Mouse (Mus musculus) gastrocnemius, postnatal 10 days (tissue): ENCODE measurements around the gene Btbd1. TPM values are rescaled to one million over a fixed set of nuclear protein-coding genes. Genes with fewer than 3 reads are reported as not detected.

Source experiments
- DNase-seq: peaks from one replicate; pipeline ENCODE4 v3.0.0; 2021; ENCODE audit warnings: mixed read lengths
- long read RNA-seq, 2 experiments: library from polyadenylated mRNA; stranded (forward); transcript quantifications; one replicate each; pipeline ENCODE4 v2.0.0; 2021
- total RNA-seq, 2 experiments: library from RNA; stranded (reverse); gene quantifications; 2 replicates each; pipeline ENCODE4 v1.2.3; 2021

Gene Btbd1
- total RNA-seq, result 100 to 1,000 TPM; 214 to 229 TPM
- long read RNA-seq, experiment 1, transcript Btbd1-201 (8 exons, 3,001 nt), result major isoform, 894 of 923 reads
- long read RNA-seq, experiment 1, partial matches to known transcripts, result 6 of 923 reads
- long read RNA-seq, experiment 1, other reads (novel, unspliced or antisense), result 23 of 923 reads
- long read RNA-seq, experiment 2, transcript Btbd1-201 (8 exons, 3,001 nt), result major isoform, 859 of 895 reads
- long read RNA-seq, experiment 2, partial matches to known transcripts, result 15 of 895 reads
- long read RNA-seq, experiment 2, other reads (novel, unspliced or antisense), result 21 of 895 reads

DNA sequence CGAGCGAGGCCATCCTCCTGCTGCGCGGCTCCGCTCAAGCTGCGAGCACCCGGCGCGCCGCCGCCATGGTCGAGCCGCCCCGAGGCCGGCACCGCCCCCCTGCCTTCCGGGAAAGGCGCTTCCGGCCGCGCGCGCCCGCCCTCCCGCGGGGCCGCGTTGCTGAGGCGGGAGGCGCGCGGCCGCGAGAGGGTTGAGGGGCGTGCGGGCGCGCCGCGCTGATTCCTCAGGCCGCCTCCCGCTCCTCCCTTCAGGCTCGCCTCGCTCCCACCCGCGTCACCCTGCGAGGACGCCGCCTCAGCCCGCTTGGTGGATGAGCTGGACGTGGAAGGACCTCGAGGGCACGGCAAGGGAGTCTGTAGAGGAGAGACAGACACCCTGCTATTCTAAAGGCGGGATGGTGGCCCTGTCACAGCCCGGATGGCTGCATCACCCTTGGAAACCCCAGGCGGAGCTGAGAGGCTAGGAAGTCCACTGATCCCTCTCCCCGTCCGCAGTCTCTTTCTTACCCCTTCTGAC is at the start of gene Btbd1:
Btbd1 (minus strand) TSS at position 53 of the 516 bp plus-strand sequence.
- peak; percentile 89 for DNase-seq

- DNase-seq, result no peak
Observed at GRCm38 (mm10) chr7:81875372-81875771, 46.1 kb upstream of the Btbd1 start.

DNA sequence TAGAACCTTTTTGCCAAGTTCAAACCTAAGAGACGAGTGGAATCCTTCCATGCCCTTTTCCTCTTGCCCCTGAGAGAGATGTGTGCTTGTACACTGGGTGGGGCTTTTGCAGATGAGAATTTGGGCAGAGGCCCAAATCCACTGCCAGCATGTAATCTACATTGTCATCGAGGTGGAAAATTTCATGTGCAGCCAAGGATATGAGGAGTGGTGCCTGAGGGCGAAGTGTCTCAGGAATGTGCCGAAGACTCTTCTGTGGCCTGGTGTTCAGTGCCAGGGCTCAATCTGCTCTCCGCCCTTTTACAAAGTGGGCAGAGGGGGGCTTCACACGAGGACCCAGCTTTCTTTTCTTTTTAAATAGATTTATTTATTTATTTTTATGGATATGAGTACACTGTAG is 45.4 kb upstream of the Btbd1 start:
- no peak for DNase-seq

- no peak for DNase-seq
Observed at GRCm38 (mm10) chr7:81873807-81874206, 44.6 kb upstream of the Btbd1 start.

GRCm38 (mm10) chr7:81872493-81873013 is 43.3 kb upstream of the Btbd1 start:
- no peak for DNase-seq

DNA sequence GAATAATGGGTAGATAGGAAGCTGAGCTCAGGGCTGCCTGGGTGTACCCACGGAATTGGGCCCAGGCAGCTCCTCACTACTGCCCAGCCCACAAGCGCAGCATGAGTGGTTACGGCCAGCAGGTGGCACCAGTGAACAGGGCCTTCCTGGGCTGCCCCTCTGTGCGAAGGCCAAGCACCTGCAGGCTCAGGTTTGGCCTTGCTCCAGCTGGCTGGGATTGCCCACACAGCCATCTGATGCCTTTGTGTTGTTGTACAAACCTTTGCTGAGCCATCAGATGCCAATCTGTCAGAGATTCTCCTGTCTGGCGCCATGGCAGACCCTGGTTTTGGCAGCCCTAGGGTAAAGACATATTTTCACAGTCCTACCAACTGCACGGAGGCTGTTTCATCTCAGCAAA is 38.9 kb upstream of the Btbd1 start:
- peak; percentile 77 for DNase-seq

DNA sequence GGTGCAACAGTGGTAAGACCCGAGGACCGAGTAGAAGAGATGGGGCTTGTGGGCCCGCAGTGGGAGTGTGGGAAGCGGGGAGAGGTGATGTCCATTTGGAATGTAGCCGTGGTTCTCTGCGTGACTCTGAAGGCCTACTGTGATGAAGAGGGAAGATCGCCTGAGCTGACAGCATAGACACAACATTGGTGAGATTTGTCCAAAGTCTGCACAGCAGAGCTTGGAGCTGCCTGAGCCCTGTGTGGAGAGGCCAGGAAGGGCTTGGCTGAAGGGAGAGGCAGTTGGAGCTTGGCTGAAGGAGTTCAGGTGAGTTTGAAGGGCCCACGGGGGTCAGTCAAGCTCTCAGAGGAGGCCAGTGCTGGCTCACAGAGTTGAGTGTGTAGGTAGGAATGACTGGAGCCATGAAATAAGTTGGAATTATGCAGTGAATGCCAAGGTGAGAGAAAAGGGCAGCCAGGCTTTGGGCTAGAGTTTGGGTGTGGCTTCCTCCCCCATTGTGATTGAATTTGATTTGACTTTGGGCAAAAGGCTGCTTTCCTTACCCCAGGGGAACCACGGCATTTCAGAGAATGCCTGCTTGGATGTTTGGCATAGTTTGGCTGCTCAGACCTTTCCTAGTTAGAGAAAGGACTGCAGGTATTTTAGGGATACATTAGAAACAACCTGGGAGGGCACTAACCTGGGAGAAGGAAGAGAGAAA is 38.1 kb upstream of the Btbd1 start:
- no peak for DNase-seq

DNA sequence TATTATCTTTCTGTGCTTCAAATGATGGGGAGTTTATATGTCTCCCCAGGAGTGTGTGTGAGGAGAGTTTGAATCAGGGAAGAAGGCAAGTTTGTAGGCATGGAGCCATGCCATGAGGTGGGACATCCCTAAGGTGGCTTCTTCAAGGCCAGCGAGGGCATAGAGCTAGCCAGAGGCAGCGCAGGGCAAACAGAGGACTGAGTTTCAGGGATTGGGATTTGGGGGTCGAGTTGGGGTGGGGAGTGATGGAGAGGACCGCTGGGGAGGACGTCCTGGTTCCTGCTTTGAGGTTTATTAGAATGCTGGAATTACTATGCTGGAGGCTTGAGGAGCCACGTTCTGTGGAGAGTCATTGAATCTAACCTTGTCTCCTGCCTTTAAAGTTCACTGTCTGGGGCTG is 36.7 kb upstream of the Btbd1 start:
- no peak for DNase-seq

DNA sequence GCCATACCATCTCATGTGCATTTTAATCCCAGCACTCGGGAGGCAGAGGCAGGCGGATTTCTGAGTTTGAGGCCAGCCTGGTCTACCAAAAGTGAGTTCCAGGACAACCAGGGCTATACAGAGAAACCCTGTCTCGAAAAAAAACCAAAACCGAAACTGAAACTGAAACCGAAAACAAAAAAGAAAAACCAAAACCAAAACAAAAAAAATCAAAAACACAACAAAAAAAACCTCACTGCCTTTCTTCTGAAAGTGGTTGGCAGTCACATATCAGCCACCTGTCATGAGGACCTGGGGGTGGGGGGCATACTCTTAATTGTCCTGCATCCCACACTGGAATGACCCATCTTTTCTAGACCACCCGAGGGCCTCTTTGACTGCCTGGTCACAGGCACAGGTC is 35.3 kb upstream of the Btbd1 start:
- no peak for DNase-seq

DNA sequence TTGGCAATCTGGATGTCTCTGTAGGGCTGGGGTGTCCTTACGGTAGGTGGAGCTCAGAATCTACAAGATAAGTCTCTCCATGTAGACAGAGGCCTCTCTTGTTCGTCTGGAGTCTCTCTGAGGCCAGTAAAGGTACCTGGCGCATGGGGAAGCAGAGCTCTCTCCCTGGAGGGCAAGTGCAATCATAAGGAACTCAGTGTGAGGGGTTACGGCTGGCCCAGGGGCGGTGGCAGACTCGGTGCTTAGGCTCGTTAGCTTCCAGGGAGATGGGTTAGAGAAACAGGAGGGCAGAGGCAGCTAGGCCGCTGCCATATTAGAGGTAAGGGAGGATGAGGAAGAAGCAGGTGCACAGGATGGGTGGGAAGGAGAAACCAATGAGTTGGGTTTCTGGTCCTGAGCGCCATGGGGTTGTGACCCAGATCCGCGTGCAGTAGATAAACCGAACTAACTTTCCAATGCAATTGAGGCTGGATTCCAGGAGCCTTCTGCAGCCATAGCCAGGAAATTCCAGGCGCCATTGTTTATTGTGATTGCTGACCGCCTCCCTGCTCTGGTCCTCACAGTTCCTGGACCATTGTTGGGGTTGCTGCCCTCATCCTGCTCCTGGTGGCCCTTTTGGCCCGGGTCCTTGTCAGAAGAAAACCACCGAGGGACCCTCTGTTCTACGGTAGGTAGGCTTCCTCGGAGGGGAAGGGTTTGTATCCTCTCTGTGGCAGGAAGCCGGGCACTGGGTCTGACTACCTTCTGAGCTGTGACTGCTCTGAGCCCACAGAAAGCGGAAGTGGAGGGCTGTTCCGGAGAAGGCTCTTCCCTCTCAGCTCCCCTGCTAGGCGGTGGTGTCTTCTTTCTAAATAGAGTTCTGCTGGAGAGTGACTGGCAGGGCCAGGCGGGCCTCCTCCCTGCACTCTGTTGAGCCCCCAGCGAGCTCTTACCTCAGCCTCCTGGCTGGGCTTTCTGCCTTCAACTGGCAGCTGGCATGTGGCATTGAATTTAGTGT is 33.7 kb upstream of the Btbd1 start:
- DNase-seq, result peak; percentile 29

DNA sequence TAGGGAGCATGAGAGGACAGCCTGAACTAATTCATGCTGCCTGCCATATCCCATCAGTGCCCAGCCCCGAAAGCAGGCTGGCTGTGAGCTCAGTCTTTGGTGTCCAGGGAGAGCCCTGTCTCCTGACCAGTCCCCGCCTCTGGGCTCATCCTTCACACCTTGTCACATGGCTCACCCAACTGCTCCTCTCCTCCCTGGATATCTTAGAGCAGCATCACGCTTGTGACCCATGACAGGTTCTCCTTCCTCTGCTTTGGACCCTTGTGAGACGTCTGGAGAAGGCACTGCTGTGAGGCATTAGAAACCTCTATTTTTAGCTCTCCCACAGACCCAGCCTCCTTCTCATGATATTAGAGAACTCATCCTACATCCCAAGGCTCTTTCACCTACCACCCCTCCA is 32.7 kb upstream of the Btbd1 start:
- DNase-seq, result no peak

DNA sequence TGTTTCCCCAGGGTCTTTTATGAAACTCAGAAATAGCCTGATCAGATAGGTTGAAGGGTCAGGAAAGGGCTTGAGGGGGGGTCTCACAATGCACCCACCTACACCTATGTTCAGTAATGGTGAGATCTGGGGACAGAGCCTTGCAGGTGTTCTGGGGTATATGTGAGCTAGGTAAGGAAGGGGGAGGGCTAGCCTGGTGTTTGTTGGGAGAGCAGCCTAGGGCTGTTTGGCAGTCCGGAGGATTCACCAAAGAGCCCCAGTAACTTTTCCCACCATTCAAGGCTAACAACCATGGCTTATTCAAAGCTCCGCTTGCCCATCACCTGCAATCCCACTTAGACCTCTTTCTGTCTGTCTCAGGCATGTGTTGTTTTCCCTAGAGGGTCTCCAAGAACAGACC is 32.2 kb upstream of the Btbd1 start:
- no peak for DNase-seq

DNA sequence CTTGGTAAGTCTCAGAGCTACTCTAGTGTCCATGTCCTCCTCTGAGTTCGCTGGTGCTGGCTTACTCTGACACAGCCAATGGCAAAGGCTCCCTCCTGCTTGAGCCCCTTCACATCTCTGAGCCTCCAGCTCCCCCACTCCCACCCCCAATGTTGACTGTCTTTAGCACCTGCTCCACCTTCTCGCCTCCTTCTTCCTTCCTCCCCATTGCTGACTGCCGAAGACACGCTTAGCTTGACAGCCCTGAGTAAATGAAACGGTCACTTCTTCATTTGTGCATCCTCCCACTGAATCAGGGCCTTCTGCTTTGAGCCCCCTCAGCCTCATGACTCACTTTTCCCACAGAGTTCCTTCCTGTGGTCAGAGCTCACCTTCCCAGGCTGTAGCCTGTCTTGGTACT is 31.8 kb upstream of the Btbd1 start:
- no peak for DNase-seq

- no peak for DNase-seq
Observed at GRCm38 (mm10) chr7:81860071-81860470, 30.8 kb upstream of the Btbd1 start.

DNA sequence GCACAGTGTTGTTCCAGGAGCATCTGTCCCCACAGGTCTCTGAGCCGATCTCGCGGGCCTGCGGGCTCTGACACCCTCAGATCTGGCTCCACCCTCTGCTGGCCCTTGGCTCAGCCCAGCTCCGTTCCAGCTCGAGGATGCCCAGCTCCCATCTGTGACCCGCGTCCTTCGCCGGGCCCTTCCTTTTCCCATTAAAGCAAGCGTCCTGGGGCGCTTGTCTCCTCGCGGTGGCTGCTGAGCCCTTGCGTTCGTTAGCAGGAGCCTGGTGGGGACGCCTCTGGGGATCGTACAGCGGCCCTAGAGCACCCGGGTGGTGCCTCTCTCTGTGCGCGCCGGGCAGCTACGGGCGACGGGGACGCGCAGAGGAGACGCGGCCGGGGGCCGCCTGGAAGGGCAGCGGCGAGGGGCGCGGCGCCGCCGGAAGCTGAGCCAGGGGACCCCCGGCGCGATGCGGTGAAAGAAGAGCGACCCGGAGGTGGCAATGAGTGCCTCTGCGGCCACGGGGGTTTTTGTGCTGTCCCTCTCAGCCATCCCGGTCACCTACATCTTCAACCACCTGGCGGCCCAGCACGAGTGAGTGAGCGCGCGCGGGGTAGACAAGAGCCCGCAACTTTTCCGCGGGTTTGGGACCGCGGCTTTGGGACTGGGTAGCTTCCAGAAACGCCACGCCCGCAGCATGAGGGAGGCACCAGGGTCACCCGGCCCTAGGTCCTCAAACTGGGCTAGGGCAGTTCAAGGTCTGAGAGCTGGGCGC is 29.9 kb upstream of the Btbd1 start, which contains the start of gene Tm6sf1:
Tm6sf1 (plus strand) TSS at position 34 of the 754 bp plus-strand sequence.
- DNase-seq, result peak; percentile 52

- no peak for DNase-seq
Observed at GRCm38 (mm10) chr7:81858236-81858635, 29.0 kb upstream of the Btbd1 start.

DNA sequence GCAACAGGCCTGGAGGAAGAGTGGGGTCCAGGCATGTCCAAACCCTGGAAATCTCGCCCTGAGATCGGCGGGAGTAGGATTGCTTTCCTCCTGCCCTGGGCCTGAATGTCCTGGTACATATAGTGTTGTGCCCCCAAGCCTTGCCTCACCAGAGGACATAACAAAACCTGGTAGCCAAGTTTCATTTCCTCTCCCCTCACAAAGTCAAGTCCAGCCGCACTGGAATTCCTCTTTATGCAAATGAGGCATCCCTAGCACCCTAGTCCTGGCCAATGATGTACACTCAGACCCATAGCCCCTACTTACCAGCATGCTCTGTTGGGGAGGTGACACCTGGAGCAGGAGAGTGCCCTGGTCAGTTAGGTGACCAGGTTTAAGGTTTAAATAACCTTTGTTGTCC is 27.0 kb upstream of the Btbd1 start:
- no peak for DNase-seq

DNA sequence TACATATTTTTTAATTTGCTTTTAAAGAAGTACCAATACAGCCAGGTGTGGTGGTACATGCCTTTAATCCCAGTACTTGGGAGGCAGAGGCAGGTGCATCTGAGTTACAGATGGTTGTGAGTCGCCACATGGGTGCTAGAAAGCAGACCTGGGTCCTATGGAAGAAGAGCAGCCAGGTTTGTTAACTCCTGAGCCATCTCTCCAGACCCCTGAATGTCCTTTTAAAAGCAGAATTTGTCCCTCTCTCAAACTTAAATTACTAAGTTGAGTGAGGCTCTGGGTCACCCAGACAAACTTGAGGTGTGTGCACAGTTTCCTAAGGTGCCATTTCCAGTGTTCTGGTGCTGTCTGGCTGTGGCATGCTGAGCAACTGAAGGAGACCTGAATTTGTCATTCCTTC is 26.5 kb upstream of the Btbd1 start, which contains the start of gene Gm10160:
Gm10160 (minus strand) TSS at position 101 of the 400 bp plus-strand sequence.
- no peak for DNase-seq

GRCm38 (mm10) chr7:81854568-81855307 is 25.5 kb upstream of the Btbd1 start:
- no peak for DNase-seq

GRCm38 (mm10) chr7:81851706-81852105 is 22.5 kb upstream of the Btbd1 start:
- no peak for DNase-seq

DNA sequence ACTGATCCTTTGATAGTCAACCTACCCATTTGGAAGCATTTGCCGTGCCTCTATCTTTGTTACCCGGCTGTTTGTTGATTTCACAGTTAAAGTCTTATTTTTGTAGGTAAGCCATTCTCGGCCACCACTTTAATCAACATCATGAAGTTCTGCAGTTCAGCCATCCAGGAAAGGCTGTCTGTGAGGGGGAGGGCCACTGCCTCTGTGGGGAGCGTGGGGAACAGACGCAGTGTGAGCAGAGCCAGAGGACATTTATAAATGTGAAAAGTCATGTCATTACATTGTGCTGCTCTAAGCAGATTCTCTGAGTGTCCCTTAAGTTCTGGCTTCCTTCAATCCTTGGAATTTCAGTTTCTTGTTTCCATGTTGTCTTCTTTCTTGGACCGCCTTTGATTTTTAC is 20.9 kb upstream of the Btbd1 start:
- DNase-seq, result no peak
